Mouse (Mus musculus) liver, adult 2 months (tissue): ENCODE data around the gene Krt20. TPM values are rescaled to one million over a fixed set of nuclear protein-coding genes. Genes with fewer than 3 reads are reported as not detected.
A peak's percentile ranks its signal among the peaks of the same experiment; 100 is the strongest.

Source experiments
- DNase-seq: peaks from one replicate; pipeline ENCODE4 v3.0.0-alpha.2; 2011; ENCODE audit warnings: low read depth, low spot score; ENCODE audit errors: extremely low read depth
- H3K27ac ChIP-seq: fragments of 200-500 bp; replicated peaks from 2 replicates; pipeline ENCODE4 v1.5.1; 2012; ENCODE audit warnings: low read depth, mild to moderate bottlenecking, control low read depth, inconsistent platforms, low read length; ENCODE audit not compliant: insufficient read depth
- H3K27me3 ChIP-seq: fragments of 200-500 bp; 2 replicates; pipeline ENCODE4 v1.6.1; 2012; ENCODE audit warnings: mild to moderate bottlenecking, moderate library complexity, low read length, inconsistent platforms; ENCODE audit not compliant: control insufficient read depth, insufficient read depth
- H3K36me3 ChIP-seq: fragments of 200-500 bp; 2 replicates; pipeline ENCODE4 v1.6.1; 2012; ENCODE audit warnings: low read length, inconsistent platforms; ENCODE audit not compliant: control insufficient read depth, insufficient read depth
- H3K4me1 ChIP-seq: fragments of 200-500 bp; 2 replicates; pipeline ENCODE4 v1.6.1; 2011; ENCODE audit warnings: low read length; ENCODE audit not compliant: control insufficient read depth, insufficient read depth
- H3K4me3 ChIP-seq: fragments of 200-500 bp; 2 replicates; pipeline ENCODE4 v1.5.1; 2011; ENCODE audit warnings: low read depth, mild to moderate bottlenecking, control low read depth, low read length, moderate library complexity; ENCODE audit not compliant: insufficient read depth
- H3K79me2 ChIP-seq: fragments of 200-500 bp; 2 replicates; pipeline ENCODE4 v1.6.1; 2012; ENCODE audit warnings: inconsistent platforms, mild to moderate bottlenecking, low read length, moderate library complexity; ENCODE audit not compliant: control insufficient read depth, insufficient read depth
- H3K9ac ChIP-seq: fragments of 200-500 bp; 2 replicates; pipeline ENCODE4 v1.6.1; 2012; ENCODE audit warnings: low read depth, mild to moderate bottlenecking, control low read depth, inconsistent platforms, low read length
- CTCF ChIP-seq: fragments of 200-500 bp; IDR thresholded peaks from 2 replicates; pipeline ENCODE4 v1.5.1; 2011; ENCODE audit warnings: low read depth, low read length, control low read depth
- POLR2A ChIP-seq: fragments of 200-500 bp; IDR thresholded peaks from 2 replicates; pipeline ENCODE4 v1.6.1; 2011; ENCODE audit warnings: low read length, control low read depth; ENCODE audit not compliant: insufficient read depth; ENCODE audit errors: extremely low read depth
- WGBS: fragments of 180-500 bp; shearing (Covaris S2); methylation state at CpG from one replicate; pipeline ENCODE4 v1.1.7; 2018; 5-methylcytosine and 5-hydroxymethylcytosine counted together
- polyA plus RNA-seq: library from polyadenylated mRNA; depleted of rRNA; stranded (reverse); fragments of >200 nt; gene quantifications from 2 replicates; pipeline ENCODE4 v1.2.3, GENCODE M21; 2012; rRNA removed
- total RNA-seq: library from RNA; depleted of rRNA; stranded (reverse); fragments of >200 nt; gene quantifications from 2 replicates; pipeline ENCODE4 v1.2.3, GENCODE M21; 2014; rRNA removed

Krt20 gene
- total and polyA plus RNA-seq, 2 experiments, result 0.09 to 0.15 TPM

DNA sequence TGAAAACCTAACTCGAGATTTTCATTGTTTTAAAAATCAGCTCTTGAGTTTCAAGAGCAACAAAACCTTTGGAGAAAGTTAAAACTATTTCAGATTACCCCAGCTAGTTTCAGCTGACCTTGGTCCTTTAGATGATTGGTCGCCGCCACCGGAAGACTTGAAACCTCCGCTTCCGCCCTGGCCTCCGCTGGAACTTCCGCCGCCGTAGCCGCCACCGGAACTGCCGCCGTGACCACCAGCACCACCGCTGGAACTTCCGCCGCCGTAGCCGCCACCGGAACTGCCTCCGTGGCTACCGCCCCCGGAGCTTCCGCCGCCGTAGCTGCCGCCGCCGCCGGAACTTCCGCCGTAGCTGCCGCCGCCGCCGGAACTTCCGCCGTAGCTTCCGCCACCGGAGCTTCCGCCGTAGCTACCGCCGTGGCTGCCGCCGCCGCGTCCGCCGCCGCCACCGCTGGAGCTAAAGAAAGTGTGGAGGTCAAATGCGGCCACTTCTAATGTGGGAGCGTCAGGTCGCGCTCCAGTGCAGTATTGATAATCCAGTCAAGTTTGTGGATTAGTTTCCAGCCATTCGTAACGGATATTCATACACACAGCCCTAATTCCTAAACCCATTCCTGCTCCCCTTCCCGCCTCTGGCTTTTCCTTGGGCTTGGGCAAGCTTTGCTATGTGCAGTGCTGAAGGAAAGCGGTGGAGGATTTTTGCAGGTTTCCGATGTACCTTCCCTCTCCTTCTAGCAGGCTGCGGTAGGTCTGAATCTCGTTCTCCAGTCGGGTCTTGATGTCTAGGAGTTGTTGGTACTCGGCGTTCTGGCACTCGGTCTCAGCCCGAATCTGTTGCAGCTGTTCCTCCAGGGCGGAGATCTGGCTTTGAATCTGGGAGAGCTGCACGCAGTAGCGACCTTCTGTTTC is 51.9 kb downstream of the Krt20 start:
- 1% methylated on average over 70 of the region's 71 CpGs for WGBS

DNA sequence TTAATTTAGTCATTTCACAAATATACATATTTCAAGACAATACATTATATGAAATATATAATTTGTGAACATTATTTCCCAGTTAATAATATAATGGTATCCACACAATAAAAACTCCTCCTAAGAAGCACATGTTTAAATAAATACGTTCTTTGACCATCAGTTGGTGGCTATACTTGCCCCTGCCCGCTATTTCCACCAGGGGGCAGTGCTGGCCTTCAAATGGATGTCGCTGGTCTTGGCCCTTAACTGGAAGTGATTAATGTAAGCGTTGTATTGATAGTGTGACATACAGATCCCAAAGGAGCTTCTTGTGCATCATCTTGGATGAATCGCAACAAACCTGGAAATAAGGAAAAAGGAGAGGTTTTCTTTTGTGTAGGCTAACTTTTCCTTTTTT is 58.4 kb downstream of the Krt20 start:
- Histone ChIP-seq H3K27ac (no peak overlapping the region), H3K79me2 (no peaks in the 10 kb centered on the region), H3K36me3 (no peaks in the 10 kb centered on the region), H3K27me3 (0 out of 2 replicates have a peak, but pooled peaks cover 2% of the 10 kb centered on the region), H3K4me3 (no peak overlapping the region), H3K4me1 (no peaks in the 10 kb centered on the region), H3K9ac (no peak overlapping the region)
- TF ChIP-seq POLR2A (no peak), CTCF (peak; percentile 91)
- 7% methylated on average over 5 of the region's 5 CpGs for WGBS
- peak; percentile 50 for DNase-seq

More for the DNA sequence above, 51.9 kb downstream of the Krt20 start:
- Histone ChIP-seq H3K9ac (peak overlapping the region; percentile 65), H3K4me3 (peak overlapping the region; percentile 63), H3K4me1 (peaks cover 2% of the 10 kb centered on the region; the same call in 1 of the 2 replicates), H3K79me2 (no peaks in the 10 kb centered on the region), H3K27me3 (no peaks in the 10 kb centered on the region), H3K27ac (peak overlapping the region; percentile 55), H3K36me3 (no peaks in the 10 kb centered on the region)
- TF ChIP-seq POLR2A (peak; percentile 65; the same call in 1 of the 2 replicates), CTCF (no peak)
- peak; percentile 79 for DNase-seq

Other genes with a start within 250 kb of the Krt20 start
- gene Smarce1, start 207.1 kb downstream of the Krt20 start, total RNA-seq, result 25.5 and 35.9 TPM in 2 replicates
- gene Smarce1, start 207.1 kb downstream of the Krt20 start, polyA plus RNA-seq, result 8.7 and 11.9 TPM in 2 replicates
- gene Krt222, start 194.1 kb downstream of the Krt20 start, total RNA-seq, result 0.07 and 0.09 TPM in 2 replicates
- gene Krt222, start 194.1 kb downstream of the Krt20 start, polyA plus RNA-seq, result not detected in 2 replicates
- not detected in 2 replicates for gene Krt24, start 152.9 kb downstream of the Krt20 start, total RNA-seq
- not detected in 2 replicates for gene Krt24, start 152.9 kb downstream of the Krt20 start, polyA plus RNA-seq
- gene Krt25, start 115.2 kb downstream of the Krt20 start, total RNA-seq, result not detected in 2 replicates
- gene Krt25, start 115.2 kb downstream of the Krt20 start, polyA plus RNA-seq, result not detected in 2 replicates
- not detected in 2 replicates for gene Krt26, start 100.2 kb downstream of the Krt20 start, total RNA-seq
- not detected in 2 replicates for gene Krt26, start 100.2 kb downstream of the Krt20 start, polyA plus RNA-seq
- gene Krt27, start 87.0 kb downstream of the Krt20 start, total RNA-seq, result not detected in 2 replicates
- not detected in 2 replicates for gene Krt27, start 87.0 kb downstream of the Krt20 start, polyA plus RNA-seq
- gene Krt28, start 63.2 kb downstream of the Krt20 start, total RNA-seq, result not detected in 2 replicates
- gene Krt28, start 63.2 kb downstream of the Krt20 start, polyA plus RNA-seq, result not detected in 2 replicates
- 0.37 and 0.87 TPM in 2 replicates for gene Krt10, start 48.8 kb downstream of the Krt20 start, total RNA-seq
- 0.29 and 0.76 TPM in 2 replicates for gene Krt10, start 48.8 kb downstream of the Krt20 start, polyA plus RNA-seq
- gene Krt12, start 15.9 kb downstream of the Krt20 start, total RNA-seq, result not detected in 2 replicates
- not detected in 2 replicates for gene Krt12, start 15.9 kb downstream of the Krt20 start, polyA plus RNA-seq
- gene Krt23, start 55.0 kb upstream of the Krt20 start, total RNA-seq, result 4.0 and 6.4 TPM in 2 replicates
- gene Krt23, start 55.0 kb upstream of the Krt20 start, polyA plus RNA-seq, result 1.4 and 1.7 TPM in 2 replicates
- gene Krt39, start 83.2 kb upstream of the Krt20 start, total RNA-seq, result not detected in 2 replicates
- gene Krt39, start 83.2 kb upstream of the Krt20 start, polyA plus RNA-seq, result not detected in 2 replicates
- gene Krt40, start 105.0 kb upstream of the Krt20 start, total RNA-seq, result not detected in 2 replicates
- gene Krt40, start 105.0 kb upstream of the Krt20 start, polyA plus RNA-seq, result not detected in 2 replicates
- gene Krtap3-3, start 112.7 kb upstream of the Krt20 start, total RNA-seq, result not detected in 2 replicates
- not detected in 2 replicates for gene Krtap3-3, start 112.7 kb upstream of the Krt20 start, polyA plus RNA-seq
- gene Krtap3-2, start 118.7 kb upstream of the Krt20 start, total RNA-seq, result not detected in 2 replicates
- gene Krtap3-2, start 118.7 kb upstream of the Krt20 start, polyA plus RNA-seq, result not detected in 2 replicates
- gene Gm11939, start 121.3 kb upstream of the Krt20 start, total RNA-seq, result not detected in 2 replicates
- gene Gm11939, start 121.3 kb upstream of the Krt20 start, polyA plus RNA-seq, result not detected in 2 replicates
- not detected in 2 replicates for gene Krtap3-1, start 128.5 kb upstream of the Krt20 start, total RNA-seq
- not detected in 2 replicates for gene Krtap3-1, start 128.5 kb upstream of the Krt20 start, polyA plus RNA-seq
- not detected in 2 replicates for gene Krtap1-5, start 142.9 kb upstream of the Krt20 start, total RNA-seq
- not detected in 2 replicates for gene Krtap1-5, start 142.9 kb upstream of the Krt20 start, polyA plus RNA-seq
- not detected in 2 replicates for gene Krtap1-4, start 145.5 kb upstream of the Krt20 start, total RNA-seq
- not detected in 2 replicates for gene Krtap1-4, start 145.5 kb upstream of the Krt20 start, polyA plus RNA-seq
- not detected in 2 replicates for gene Krtap1-3, start 153.2 kb upstream of the Krt20 start, total RNA-seq
- gene Krtap1-3, start 153.2 kb upstream of the Krt20 start, polyA plus RNA-seq, result not detected in 2 replicates
- gene Krtap9-3, start 160.0 kb upstream of the Krt20 start, total RNA-seq, result not detected in 2 replicates
- not detected in 2 replicates for gene Krtap9-3, start 160.0 kb upstream of the Krt20 start, polyA plus RNA-seq
- gene Gm11938, start 165.2 kb upstream of the Krt20 start, total RNA-seq, result not detected in 2 replicates
- not detected in 2 replicates for gene Gm11938, start 165.2 kb upstream of the Krt20 start, polyA plus RNA-seq
- gene Gm11937, start 172.0 kb upstream of the Krt20 start, total RNA-seq, result not detected in 2 replicates
- gene Gm11937, start 172.0 kb upstream of the Krt20 start, polyA plus RNA-seq, result not detected in 2 replicates
- not detected in 2 replicates for gene Krtap2-4, start 176.7 kb upstream of the Krt20 start, total RNA-seq
- gene Krtap2-4, start 176.7 kb upstream of the Krt20 start, polyA plus RNA-seq, result not detected in 2 replicates
- gene Gm11562, start 182.3 kb upstream of the Krt20 start, total RNA-seq, result not detected in 2 replicates
- not detected in 2 replicates for gene Gm11562, start 182.3 kb upstream of the Krt20 start, polyA plus RNA-seq
- gene Krtap4-1, start 190.1 kb upstream of the Krt20 start, total RNA-seq, result not detected in 2 replicates
- not detected in 2 replicates for gene Krtap4-1, start 190.1 kb upstream of the Krt20 start, polyA plus RNA-seq
- not detected in 2 replicates for gene Krtap4-2, start 196.9 kb upstream of the Krt20 start, total RNA-seq
- gene Krtap4-2, start 196.9 kb upstream of the Krt20 start, polyA plus RNA-seq, result not detected in 2 replicates
- not detected in 2 replicates for gene Krtap4-7, start 205.9 kb upstream of the Krt20 start, total RNA-seq
- gene Krtap4-7, start 205.9 kb upstream of the Krt20 start, polyA plus RNA-seq, result not detected in 2 replicates
- gene Gm11555, start 212.1 kb upstream of the Krt20 start, total RNA-seq, result not detected in 2 replicates
- not detected in 2 replicates for gene Gm11555, start 212.1 kb upstream of the Krt20 start, polyA plus RNA-seq
- gene Gm11563, start 220.8 kb upstream of the Krt20 start, total RNA-seq, result not detected in 2 replicates
- gene Gm11563, start 220.8 kb upstream of the Krt20 start, polyA plus RNA-seq, result not detected in 2 replicates
- gene Krtap4-6, start 227.8 kb upstream of the Krt20 start, total RNA-seq, result not detected in 2 replicates
- gene Krtap4-6, start 227.8 kb upstream of the Krt20 start, polyA plus RNA-seq, result not detected in 2 replicates